Mouse (Mus musculus) liver, postnatal 0 days (tissue): ENCODE data around the gene Cav3. TPM values are rescaled to one million over a fixed set of nuclear protein-coding genes. Genes with fewer than 3 reads are reported as not detected.

ENCODE experiments used
- ATAC-seq: fragments of 200-750 bp; cut with Nextera tagmentation; 2 replicates; pipeline ENCODE4 v1.8.0; 2017; ENCODE audit warnings: mild to moderate bottlenecking, moderate library complexity
- DNase-seq: peaks from one replicate; pipeline ENCODE4 v3.0.0-alpha.2; 2016
- H3K27ac ChIP-seq: fragments of 300-500 bp; sonication (generic); 2 replicates; pipeline ENCODE4 v1.5.1; 2014; ENCODE audit warnings: antibody characterized with exemption, moderate library complexity, mild to moderate bottlenecking, low read depth
- H3K27me3 ChIP-seq: fragments of 300-500 bp; sonication (generic); 2 replicates; pipeline ENCODE4 v1.6.1; 2014; ENCODE audit warnings: low read length, control low read depth, mixed read lengths; ENCODE audit not compliant: insufficient read depth
- H3K36me3 ChIP-seq: fragments of 300-500 bp; sonication (generic); replicated peaks from 2 replicates; pipeline ENCODE4 v1.6.1; 2014; ENCODE audit warnings: mild to moderate bottlenecking, control low read depth, low read length, moderate library complexity, mixed read lengths; ENCODE audit not compliant: insufficient read depth
- H3K4me1 ChIP-seq: fragments of 300-500 bp; sonication (generic); 2 replicates; pipeline ENCODE4 v1.6.1; 2014; ENCODE audit warnings: antibody characterized with exemption, mild to moderate bottlenecking, control low read depth; ENCODE audit not compliant: insufficient read depth
- H3K4me2 ChIP-seq: fragments of 300-500 bp; sonication (generic); 2 replicates; pipeline ENCODE4 v1.6.1; 2014; ENCODE audit warnings: low read depth, mild to moderate bottlenecking, low read length, moderate library complexity, mixed read lengths
- H3K4me3 ChIP-seq: fragments of 300-500 bp; sonication (generic); 2 replicates; pipeline ENCODE4 v1.5.1; 2014; ENCODE audit warnings: low read depth, low read length
- H3K9ac ChIP-seq: fragments of 300-500 bp; sonication (generic); replicated peaks from 2 replicates; pipeline ENCODE4 v1.6.1; 2014; ENCODE audit warnings: mild to moderate bottlenecking, moderate library complexity
- H3K9me3 ChIP-seq: fragments of 300-500 bp; sonication (generic); 2 replicates; pipeline ENCODE4 v1.6.1; 2016; ENCODE audit warnings: mild to moderate bottlenecking, control low read depth, low read length, mixed read lengths
- CTCF ChIP-seq: sonication (generic); IDR thresholded peaks from 2 replicates; pipeline ENCODE4 v1.5.1; 2016; ENCODE audit warnings: antibody characterized with exemption, low read depth
- EP300 ChIP-seq: IDR thresholded peaks from 2 replicates; pipeline ENCODE4 v1.6.1; 2016; ENCODE audit warnings: antibody characterized with exemption, low read depth, mild to moderate bottlenecking
- WGBS: fragments of 180-500 bp; shearing (Covaris S2); extraction: QIAGEN DNeasy Blood & Tissue Kit; methylation state at CpG from one replicate; pipeline ENCODE4 v1.1.7; 2014; ENCODE audit not compliant: insufficient replicate concordance; 5-methylcytosine and 5-hydroxymethylcytosine counted together
- polyA plus RNA-seq: library from polyadenylated mRNA; unstranded; fragments of >200 nt; fragmentation: Nextera tagmentation; extraction: Ambion mirVana; gene quantifications from 2 replicates; pipeline ENCODE4 v1.2.1, GENCODE M21; 2015

Gene Cav3
- polyA plus RNA-seq, 1 experiment from 2014 or later = 0.15 TPM

GRCm38 (mm10) chr6:112498716-112499115 is 39.4 kb downstream of the Cav3 start:
- no peak overlapping the region for H3K4me2 ChIP-seq
- H3K4me1 ChIP-seq = no peaks in the 10 kb centered on the region
- ATAC-seq (peak; percentile 70), DNase-seq (no peak)
- no peak overlapping the region for H3K9ac ChIP-seq
- no peak overlapping the region for H3K4me3 ChIP-seq
- H3K27ac ChIP-seq = peak overlapping the region; percentile 48
- TF ChIP-seq CTCF (no peak), EP300 (no peak)
- no peaks in the 10 kb centered on the region for H3K9me3 ChIP-seq
- WGBS = 72% methylated on average over 3 of the region's 3 CpGs
- H3K27me3 ChIP-seq = no peaks in the 10 kb centered on the region
- H3K36me3 ChIP-seq = no peaks in the 10 kb centered on the region

GRCm38 (mm10) chr6:112499456-112499855 is 40.2 kb downstream of the Cav3 start:
- Histone ChIP-seq H3K36me3 (no peaks in the 10 kb centered on the region), H3K27me3 (no peaks in the 10 kb centered on the region), H3K4me1 (no peaks in the 10 kb centered on the region), H3K4me2 (no peak overlapping the region), H3K9ac (no peak overlapping the region), H3K4me3 (no peak overlapping the region), H3K9me3 (no peaks in the 10 kb centered on the region), H3K27ac (peak overlapping the region; percentile 71)
- 73% methylated on average over 2 of the region's 2 CpGs for WGBS
- no peak for TF ChIP-seq EP300
- TF ChIP-seq CTCF = no peak
- DNase-seq (no peak), ATAC-seq (peak; percentile 76)

- Histone ChIP-seq H3K9me3 (no peaks in the 10 kb centered on the region), H3K27me3 (no peaks in the 10 kb centered on the region), H3K4me2 (no peak overlapping the region), H3K27ac (0 out of 2 replicates have a peak overlapping the region, but pooled peaks have one; percentile 7), H3K36me3 (no peaks in the 10 kb centered on the region), H3K4me1 (no peaks in the 10 kb centered on the region), H3K4me3 (no peak overlapping the region), H3K9ac (no peak overlapping the region)
- WGBS = 44% methylated on average over 2 of the region's 2 CpGs
- TF ChIP-seq CTCF = 0 out of 2 replicates have a peak, but pooled peaks have one; percentile 22
- TF ChIP-seq EP300 = no peak
- ATAC-seq = peak; percentile 38; the same call in 1 of the 2 replicates
- peak; percentile 68 for DNase-seq
Observed at GRCm38 (mm10) chr6:112501156-112501555, 41.9 kb downstream of the Cav3 start.

DNA sequence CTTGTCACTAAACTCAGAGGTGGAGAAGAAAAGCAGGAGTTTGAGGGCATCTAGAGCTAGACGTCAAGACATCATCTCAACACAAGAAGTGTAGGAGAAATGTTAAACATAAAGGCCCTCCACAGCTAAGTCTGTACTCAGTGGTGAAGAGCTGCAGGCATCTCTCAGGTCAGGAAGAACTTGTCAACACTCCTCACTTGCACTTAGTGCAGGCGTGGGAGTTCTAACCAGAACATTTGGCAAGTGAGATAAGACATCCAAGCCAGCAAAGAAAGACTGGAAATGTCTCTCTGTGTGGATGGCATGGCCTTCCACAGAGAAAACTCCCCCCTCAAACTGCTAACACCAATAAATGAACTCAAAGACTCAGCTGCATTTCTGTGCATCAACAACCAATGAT is 48.3 kb downstream of the Cav3 start:
- TF ChIP-seq CTCF (no peak), EP300 (no peak)
- H3K4me3 ChIP-seq = no peak overlapping the region
- H3K36me3 ChIP-seq = no peaks in the 10 kb centered on the region
- H3K4me2 ChIP-seq = no peak overlapping the region
- no peaks in the 10 kb centered on the region for H3K9me3 ChIP-seq
- no peak for ATAC-seq
- no peak overlapping the region for H3K27ac ChIP-seq
- H3K4me1 ChIP-seq = no peaks in the 10 kb centered on the region
- no peak overlapping the region for H3K9ac ChIP-seq
- DNase-seq = no peak
- WGBS = 55% methylated on average over 2 of the region's 2 CpGs
- no peaks in the 10 kb centered on the region for H3K27me3 ChIP-seq

GRCm38 (mm10) chr6:112509590-112510131 is 50.4 kb downstream of the Cav3 start:
- no peak overlapping the region for H3K4me2 ChIP-seq
- no peaks in the 10 kb centered on the region for H3K9me3 ChIP-seq
- DNase-seq (no peak), ATAC-seq (no peak)
- H3K27me3 ChIP-seq = no peaks in the 10 kb centered on the region
- H3K4me1 ChIP-seq = no peaks in the 10 kb centered on the region
- H3K27ac ChIP-seq = no peak overlapping the region
- TF ChIP-seq CTCF (no peak), EP300 (no peak)
- H3K9ac ChIP-seq = no peak overlapping the region
- no peaks in the 10 kb centered on the region for H3K36me3 ChIP-seq
- 54% methylated on average over 2 of the region's 2 CpGs for WGBS
- no peak overlapping the region for H3K4me3 ChIP-seq

GRCm38 (mm10) chr6:112510346-112510745 is 51.0 kb downstream of the Cav3 start:
- Histone ChIP-seq H3K4me2 (no peak overlapping the region), H3K27ac (no peak overlapping the region), H3K36me3 (no peaks in the 10 kb centered on the region), H3K9ac (no peak overlapping the region), H3K4me1 (no peaks in the 10 kb centered on the region), H3K27me3 (no peaks in the 10 kb centered on the region), H3K4me3 (no peak overlapping the region), H3K9me3 (no peaks in the 10 kb centered on the region)
- ATAC-seq (no peak), DNase-seq (no peak)
- 65% methylated on average over 4 of the region's 4 CpGs for WGBS
- TF ChIP-seq CTCF = no peak

DNA sequence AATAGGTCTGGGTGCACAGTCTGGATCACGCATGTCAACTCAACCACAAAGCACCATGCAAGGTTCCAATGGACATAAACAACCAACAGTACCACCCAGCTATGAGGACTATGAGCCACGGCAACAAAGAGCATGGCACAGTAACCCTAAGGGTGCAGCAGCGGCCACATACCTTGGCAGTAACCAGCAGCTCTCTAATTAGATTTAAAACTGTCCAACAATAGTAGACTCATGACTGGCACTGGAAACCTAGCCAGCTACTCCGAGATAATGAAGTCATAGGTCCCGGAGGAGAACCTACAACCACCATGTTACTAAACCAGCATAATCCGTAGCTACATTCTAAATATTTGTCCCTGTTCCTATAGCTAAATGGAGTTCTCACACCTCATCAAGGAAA is 55.3 kb downstream of the Cav3 start:
- ATAC-seq (no peak), DNase-seq (no peak)
- 84% methylated on average over 6 of the region's 6 CpGs for WGBS
- no peak overlapping the region for H3K4me3 ChIP-seq
- no peak for TF ChIP-seq CTCF
- TF ChIP-seq EP300 = no peak
- H3K36me3 ChIP-seq = no peaks in the 10 kb centered on the region
- no peak overlapping the region for H3K27ac ChIP-seq
- H3K27me3 ChIP-seq = no peaks in the 10 kb centered on the region
- H3K9ac ChIP-seq = no peak overlapping the region
- no peaks in the 10 kb centered on the region for H3K4me1 ChIP-seq
- H3K4me2 ChIP-seq = no peak overlapping the region
- no peaks in the 10 kb centered on the region for H3K9me3 ChIP-seq
